Mouse (Mus musculus) left cerebral cortex, postnatal 4 days (tissue): ENCODE measurements at regions not wholly inside any gene's neighbourhood (a gene's known extent, or its start where the extent isn't known, plus 50 kb on each side); places are given as distances from the start of the nearest gene placed in this dataset.

Experiments used
- DNase-seq: peaks from one replicate; pipeline ENCODE4 v3.0.0-alpha.2; 2022
- intact Hi-C: fragments of 180-260 bp; cut with DNase I; formaldehyde crosslinking; loops from one replicate; pipeline ENCODE4 v1.15.1; 2025

DNA sequence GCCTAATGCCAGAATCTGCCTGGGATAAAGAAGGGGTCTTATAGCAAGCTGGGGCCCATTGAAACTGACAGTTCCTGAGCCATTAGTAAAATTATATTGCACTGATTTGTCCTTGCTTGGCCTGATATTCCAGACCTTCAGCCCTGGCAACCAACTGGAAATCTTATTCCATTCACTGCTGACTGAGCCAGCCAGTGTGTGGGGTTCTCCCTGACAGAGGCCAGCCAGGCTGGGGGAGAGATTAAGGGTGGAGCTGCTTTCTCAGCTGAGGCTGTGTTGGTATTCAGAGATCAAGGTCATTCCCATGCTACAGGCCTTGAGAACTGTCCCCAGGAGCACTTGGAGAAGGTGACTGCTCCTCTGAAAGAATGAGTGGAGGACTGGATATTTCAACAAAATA lies 226.9 kb downstream of the Ar start:
- intact Hi-C loops = no loop called here
- no peak for DNase-seq

GRCm38 (mm10) chrX:98380247-98380905 lies 231.8 kb downstream of the Ar start:
- intact Hi-C loops = no loop called here
- peak; percentile 38 for DNase-seq

GRCm38 (mm10) chrX:98384017-98384416 lies 235.4 kb downstream of the Ar start:
- no peak for DNase-seq
- intact Hi-C loops = no loop called here

DNA sequence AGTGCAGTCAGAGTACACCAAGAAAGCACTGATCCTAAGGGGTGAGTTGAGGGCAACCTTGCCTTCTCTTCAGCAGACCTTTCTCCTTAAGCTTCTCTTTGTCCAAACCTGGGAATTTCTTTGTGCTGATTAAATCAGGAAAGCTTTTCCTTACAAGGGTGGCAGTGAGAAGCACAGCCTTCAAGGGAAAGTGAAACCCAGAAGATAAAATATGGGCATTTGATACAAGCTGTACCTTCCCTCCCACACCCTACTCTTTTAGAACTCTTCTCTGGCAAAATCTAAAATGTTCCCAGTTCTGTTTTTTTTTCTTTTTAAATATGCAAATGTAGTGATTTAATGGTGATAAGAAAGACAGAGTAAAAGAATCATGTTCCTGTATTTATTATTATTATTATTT lies 243.8 kb downstream of the Ar start:
- intact Hi-C loops = no loop called here
- DNase-seq = no peak

DNA sequence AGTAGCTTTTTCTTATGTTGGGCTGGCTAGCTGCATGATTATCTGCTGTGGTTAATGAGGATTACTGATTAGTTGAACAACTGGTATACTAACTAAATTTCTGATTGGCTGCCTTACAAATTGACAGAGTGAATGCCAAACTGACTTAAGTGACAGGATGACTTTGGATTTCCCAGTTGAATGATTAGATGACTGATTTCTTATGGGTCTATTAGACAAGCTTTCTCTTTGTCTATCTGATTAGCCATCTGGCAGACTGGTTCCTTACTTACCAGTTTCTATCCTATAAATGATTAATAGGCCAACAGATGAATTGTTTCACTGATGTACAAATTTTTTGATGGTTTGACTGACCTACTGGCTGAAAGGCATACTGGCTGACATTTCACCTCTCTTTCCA lies 260.5 kb downstream of the Ar start:
- no peak for DNase-seq
- intact Hi-C loops = no loop called here

- intact Hi-C loops = no loop called here
- no peak for DNase-seq
Measured at GRCm38 (mm10) chrX:98419437-98419836, 270.9 kb downstream of the Ar start.

DNA sequence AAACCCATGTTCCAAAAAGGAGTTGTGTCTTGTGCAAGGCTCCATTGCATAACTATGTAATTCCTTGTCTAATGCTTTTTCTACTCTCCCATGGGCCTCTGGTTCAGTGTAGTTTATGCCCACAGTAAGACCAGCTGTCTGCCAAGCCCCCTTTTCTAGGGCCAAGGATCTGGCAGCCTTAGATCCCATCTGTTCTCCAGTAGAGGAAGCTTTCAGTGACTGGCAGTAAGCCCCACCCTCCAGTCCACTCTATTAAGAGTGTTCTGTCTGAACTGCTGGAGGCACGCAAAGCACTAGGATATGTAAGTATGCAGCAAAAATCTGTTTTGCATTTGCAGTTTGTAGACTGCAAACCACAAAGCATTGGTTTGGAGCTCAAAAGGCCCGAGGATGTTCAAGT lies 303.5 kb downstream of the Ar start:
- peak; percentile 60 for DNase-seq
- intact Hi-C loops = no loop called here

DNA sequence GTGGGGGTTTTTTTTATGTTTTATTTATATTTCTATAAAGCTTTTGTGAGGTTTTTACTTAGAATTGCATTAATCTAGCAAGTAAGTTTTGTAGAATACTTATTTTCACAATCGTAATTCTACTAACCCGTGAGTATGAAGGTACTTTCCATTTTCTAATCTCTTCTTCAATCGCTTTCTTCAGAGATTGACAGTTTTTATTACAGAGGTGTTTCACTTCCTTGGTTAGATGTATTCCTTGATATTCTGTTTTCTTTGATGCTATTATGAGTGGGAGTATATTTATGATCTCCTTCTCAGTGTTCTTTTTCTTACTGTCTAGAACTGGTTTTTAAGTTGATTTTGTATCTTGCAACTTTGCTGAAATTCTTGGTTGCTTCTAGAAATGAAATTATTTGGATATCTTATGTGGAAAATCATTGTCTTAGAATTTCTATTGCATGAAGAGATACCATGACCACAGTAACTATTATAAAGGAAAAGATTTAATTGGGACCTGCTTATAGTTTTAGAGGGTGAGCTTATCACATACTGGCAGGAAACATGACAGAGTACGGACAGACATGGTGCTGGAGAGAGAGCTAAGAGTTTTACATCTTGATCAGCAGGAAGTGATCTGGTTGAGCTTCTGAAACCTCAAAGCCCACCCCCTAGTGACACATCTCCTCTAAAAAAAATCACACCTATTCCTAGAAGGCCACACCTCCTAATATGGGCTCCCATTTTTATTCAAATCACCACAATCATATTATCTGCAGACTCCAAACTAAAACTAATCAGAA lies 328.1 kb downstream of the Ar start:
- no peak for DNase-seq
- intact Hi-C loops = no loop called here
